Mouse (Mus musculus): ENCODE measurements around the gene Aloxe3.

DNA sequence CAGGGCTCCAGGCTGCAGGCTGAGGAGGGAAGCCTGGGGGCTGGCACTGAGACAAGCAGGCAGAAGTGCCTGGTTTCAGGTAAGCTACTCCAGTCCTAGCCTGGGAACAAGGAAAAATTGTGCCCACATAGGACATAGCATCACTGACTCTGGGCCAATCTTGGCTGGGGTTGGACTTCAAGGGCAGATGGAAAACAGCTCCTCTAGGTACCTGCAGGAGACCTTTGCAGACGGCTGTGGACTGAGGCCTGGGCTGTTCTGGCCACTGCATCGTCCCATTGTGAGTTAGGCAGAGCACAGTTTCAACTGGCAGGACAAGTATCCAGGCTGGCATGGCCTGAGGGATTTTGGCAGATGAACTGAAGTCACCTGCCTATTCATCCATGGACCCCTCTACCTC is 19.9 kb upstream of the Aloxe3 start:
- TF ChIP-seq CTCF (conservative IDR thresholded peaks at IDR 0.05; ENCODE audit: low read length) (no peak), NANOG (IDR thresholded peaks at IDR 0.05; ENCODE audit: borderline replicate concordance, low read length) (no peak)
